Mouse (Mus musculus) G1E (cell line): ENCODE measurements around the gene Ankle2. TPM values are rescaled to one million over a fixed set of nuclear protein-coding genes. Genes with fewer than 3 reads are reported as not detected.

Experiments used
- ATAC-seq: 2 replicates; pipeline ENCODE4 v1.8.0; 2016; ENCODE audit warnings: mild to moderate bottlenecking; ENCODE audit not compliant: insufficient number of reproducible peaks, poor library complexity, low FRiP score, severe bottlenecking; ENCODE audit errors: extremely low read depth
- DNase-seq: peaks from one replicate; pipeline ENCODE4 v3.0.0; 2012; ENCODE audit warnings: low spot score
- H3K27me3 ChIP-seq: 2 replicates; pipeline ENCODE4 v1.6.1; 2012; ENCODE audit warnings: mild to moderate bottlenecking, low read length, inconsistent platforms; ENCODE audit not compliant: insufficient read depth
- H3K36me3 ChIP-seq: replicated peaks from 2 replicates; pipeline ENCODE3; 2012; ENCODE audit warnings: mild to moderate bottlenecking, inconsistent platforms
- H3K4me1 ChIP-seq: 2 replicates; pipeline ENCODE4 v1.6.1; 2012; ENCODE audit warnings: low read depth, low read length, inconsistent platforms, mixed read lengths; ENCODE audit not compliant: insufficient read depth
- H3K4me3 ChIP-seq: 2 replicates; pipeline ENCODE4 v1.5.1; 2012; ENCODE audit warnings: low read depth, mild to moderate bottlenecking, inconsistent platforms, low read length, moderate library complexity, mixed read lengths
- H3K9me3 ChIP-seq: replicated peaks from 2 replicates; pipeline ENCODE4 v1.6.1; 2012; ENCODE audit warnings: inconsistent platforms
- CTCF ChIP-seq: IDR thresholded peaks from 2 replicates; pipeline ENCODE4 v1.5.1; 2012; ENCODE audit warnings: low read depth, low read length, inconsistent platforms, mixed read lengths
- GATA1 ChIP-seq: IDR thresholded peaks from 2 replicates; pipeline ENCODE4 v1.6.1; 2012; ENCODE audit warnings: borderline replicate concordance, low read length, inconsistent platforms, mixed read lengths
- GATA2 ChIP-seq: IDR thresholded peaks from 2 replicates; pipeline ENCODE4 v1.6.1; 2012; ENCODE audit warnings: low read depth, low read length, inconsistent platforms, borderline replicate concordance
- POLR2AphosphoS5 ChIP-seq: IDR thresholded peaks from 2 replicates; pipeline ENCODE4 v1.6.1; 2012; ENCODE audit warnings: low read depth, low read length, inconsistent platforms; ENCODE audit not compliant: insufficient replicate concordance
- TAL1 ChIP-seq: conservative IDR thresholded peaks from 2 replicates; pipeline ENCODE4 v1.6.1; 2012; ENCODE audit warnings: low read depth, low read length, inconsistent platforms, mixed read lengths
- polyA plus RNA-seq: library from polyadenylated mRNA; stranded (reverse); fragments of >175 nt; gene quantifications from 2 replicates; pipeline ENCODE4 v1.2.3, GENCODE M21; 2012
- total RNA-seq, 2 experiments: library from RNA; stranded (forward) in 1 of 2; stranded (reverse) in 1 of 2; fragments of 200-1000 nt in 1 of 2; fragments of >200 nt in 1 of 2; fragmentation: Nextera tagmentation in 1 of 2; gene quantifications; 2 replicates each; pipeline ENCODE4 v1.2.3; 2014 to 2017

Ankle2 gene
- total and polyA plus RNA-seq, 3 experiments = 11.7 to 42.6 (median 40.7) TPM

DNA sequence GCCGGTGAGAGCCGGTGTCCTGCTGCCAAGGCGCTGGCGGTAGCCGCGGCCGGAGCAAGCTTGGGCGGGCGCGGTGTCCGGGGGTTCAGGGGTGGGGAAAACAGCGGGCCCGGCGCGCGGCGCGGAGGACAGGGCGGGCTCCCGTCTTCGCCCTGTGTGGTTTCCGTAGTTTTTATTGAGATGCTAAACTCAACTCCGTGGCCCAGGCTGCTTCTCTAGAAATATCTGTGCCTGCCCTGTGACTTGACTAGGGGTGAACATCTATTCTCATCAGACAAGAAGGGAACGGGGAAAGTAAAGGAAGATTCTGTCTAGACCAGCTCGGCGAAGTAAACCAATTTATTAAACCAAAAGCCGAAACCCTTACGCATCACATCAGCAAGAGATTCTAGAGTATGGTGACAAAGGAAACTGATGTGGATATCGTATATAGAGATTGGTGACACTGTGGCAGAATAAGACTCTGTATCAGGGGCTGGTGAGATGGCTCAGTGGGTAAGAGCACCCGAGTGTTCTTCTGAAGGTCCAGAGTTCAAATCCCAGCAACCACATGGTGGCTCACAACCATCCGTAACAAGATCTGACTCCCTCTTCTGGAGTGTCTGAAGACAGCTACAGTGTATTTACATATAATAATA is 55.8 kb downstream of the Ankle2 start:
- Histone ChIP-seq H3K9me3 (no peaks in the 10 kb centered on the region), H3K27me3 (no peaks in the 10 kb centered on the region), H3K4me1 (peaks cover 55% of the 10 kb centered on the region), H3K36me3 (peaks cover 51% of the 10 kb centered on the region), H3K4me3 (peak overlapping the region; percentile 86)
- no peak for DNase-seq
- ATAC-seq = 0 out of 2 replicates have a peak, but pooled peaks have one; percentile 5
- TF ChIP-seq POLR2AphosphoS5 (no peak), GATA1 (no peak), CTCF (no peak), TAL1 (no peak), GATA2 (no peak)

DNA sequence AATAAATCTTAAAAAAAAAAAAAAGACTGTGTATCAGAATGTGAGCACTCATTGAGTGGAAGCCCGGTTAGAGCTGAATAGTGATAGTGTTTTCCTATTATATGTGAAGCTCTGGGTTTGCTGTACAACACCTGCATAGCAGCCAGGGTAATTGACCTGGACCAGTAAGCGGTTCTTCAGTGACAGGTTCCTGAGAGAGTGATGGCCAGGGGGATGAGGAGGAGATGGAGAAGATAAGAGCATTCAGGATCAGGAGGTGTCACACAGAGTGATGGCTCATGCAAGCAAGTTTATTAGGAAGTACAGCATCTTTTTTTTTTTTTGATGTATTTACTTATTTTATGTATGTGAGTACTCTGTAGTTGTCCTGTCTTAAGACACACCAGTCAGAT is 56.3 kb downstream of the Ankle2 start:
- peak overlapping the region; percentile 63 for H3K4me3 ChIP-seq
- no peaks in the 10 kb centered on the region for H3K27me3 ChIP-seq
- H3K4me1 ChIP-seq = peaks cover 59% of the 10 kb centered on the region
- ATAC-seq (no peak), DNase-seq (no peak)
- no peaks in the 10 kb centered on the region for H3K9me3 ChIP-seq
- H3K36me3 ChIP-seq = peaks cover 55% of the 10 kb centered on the region
- peak; percentile 91; the same call in 1 of the 2 replicates for TF ChIP-seq GATA2
- TF ChIP-seq CTCF = no peak

DNA sequence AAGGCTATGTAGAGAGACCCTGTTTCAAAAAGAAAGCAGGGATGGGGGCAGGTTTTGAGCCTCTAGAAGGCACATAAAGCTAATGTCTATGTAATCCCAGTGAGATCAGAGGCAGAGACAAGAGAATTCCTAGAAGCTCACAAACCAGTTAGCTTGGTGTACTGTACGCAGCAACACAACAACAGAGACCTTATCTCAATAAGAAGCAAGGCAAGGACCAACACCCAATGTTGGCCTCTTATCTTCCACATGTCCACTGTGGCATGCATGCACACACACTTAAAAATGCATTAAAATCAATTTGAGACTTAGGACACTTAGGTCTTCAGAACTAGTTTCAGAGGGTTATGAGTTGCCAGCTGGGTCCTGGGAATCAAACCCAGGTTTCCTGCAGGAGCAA is 60.8 kb downstream of the Ankle2 start:
- Histone ChIP-seq H3K4me3 (no peak overlapping the region), H3K36me3 (peaks cover 84% of the 10 kb centered on the region), H3K9me3 (no peaks in the 10 kb centered on the region), H3K4me1 (peaks cover 41% of the 10 kb centered on the region), H3K27me3 (no peaks in the 10 kb centered on the region)
- no peak for TF ChIP-seq GATA1
- TF ChIP-seq CTCF = no peak
- TF ChIP-seq GATA2 = no peak
- no peak for TF ChIP-seq POLR2AphosphoS5
- TF ChIP-seq TAL1 = no peak
- ATAC-seq (peak; percentile 61), DNase-seq (no peak)

DNA sequence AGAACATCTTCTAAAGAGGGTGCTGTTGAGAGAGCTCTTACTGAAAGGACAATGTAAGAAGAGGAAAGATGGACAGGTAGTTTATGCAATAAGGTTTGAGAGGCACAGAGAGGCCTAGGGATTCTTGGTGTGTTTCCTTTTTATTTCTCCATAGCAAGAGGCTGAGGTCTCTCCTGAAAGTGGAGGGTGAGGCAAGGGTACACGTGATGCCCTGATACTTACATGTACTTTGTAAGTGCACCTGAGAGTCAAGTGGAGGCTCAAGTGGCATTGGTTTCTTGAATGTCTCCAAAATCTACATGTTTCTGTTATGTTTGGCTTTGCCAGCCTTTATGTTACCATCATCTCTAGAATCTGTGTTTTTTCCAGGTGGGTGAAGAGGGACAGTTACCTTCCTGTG is 65.8 kb downstream of the Ankle2 start:
- no peaks in the 10 kb centered on the region for H3K9me3 ChIP-seq
- H3K4me1 ChIP-seq = peaks cover 11% of the 10 kb centered on the region
- ATAC-seq = no peak
- no peak for DNase-seq
- H3K27me3 ChIP-seq = no peaks in the 10 kb centered on the region
- H3K4me3 ChIP-seq = no peak overlapping the region
- no peak for TF ChIP-seq CTCF
- TF ChIP-seq POLR2AphosphoS5 = no peak
- TF ChIP-seq GATA2 = no peak
- TF ChIP-seq GATA1 = no peak
- TF ChIP-seq TAL1 = no peak
- peaks cover 92% of the 10 kb centered on the region for H3K36me3 ChIP-seq

DNA sequence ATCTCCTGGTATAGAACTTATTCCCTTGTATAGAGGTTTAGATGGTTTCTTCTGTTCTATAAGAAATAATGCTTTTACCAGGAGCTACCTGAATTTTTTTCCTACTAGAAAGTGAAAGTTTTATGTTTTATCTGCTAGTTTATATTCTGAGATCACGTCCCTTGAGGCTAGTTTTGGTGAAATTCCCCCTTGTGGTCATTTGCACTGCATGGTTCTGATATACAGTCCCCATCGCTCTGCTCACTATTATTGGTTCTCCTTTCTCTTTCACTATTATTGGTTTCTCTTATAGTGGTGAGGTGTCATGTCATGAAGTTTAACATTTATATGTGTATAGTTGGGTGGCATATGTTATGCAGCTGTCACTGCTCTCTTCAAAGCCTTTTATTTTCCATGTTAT is 69.8 kb downstream of the Ankle2 start:
- ATAC-seq = no peak
- H3K4me3 ChIP-seq = no peak overlapping the region
- DNase-seq = no peak
- H3K36me3 ChIP-seq = peaks cover 96% of the 10 kb centered on the region
- TF ChIP-seq GATA2 (no peak), GATA1 (no peak), TAL1 (no peak), POLR2AphosphoS5 (no peak)
- H3K4me1 ChIP-seq = peaks cover 9% of the 10 kb centered on the region
- no peaks in the 10 kb centered on the region for H3K9me3 ChIP-seq
- no peaks in the 10 kb centered on the region for H3K27me3 ChIP-seq

Other genes with a start within 250 kb of the Ankle2 start
- gene Zfp932, start 234.5 kb upstream of the Ankle2 start, total RNA-seq (2014; fragmentation: Nextera tagmentation) = 46.6 and 51.3 TPM in 2 replicates
- 45.7 and 69.9 TPM in 2 replicates for gene Zfp932, start 234.5 kb upstream of the Ankle2 start, total RNA-seq (2017)
- 0.66 and 0.77 TPM in 2 replicates for gene Zfp932, start 234.5 kb upstream of the Ankle2 start, polyA plus RNA-seq
- 33.2 and 49.1 TPM in 2 replicates for gene Gm17655, start 158.5 kb upstream of the Ankle2 start, total RNA-seq (2014; fragmentation: Nextera tagmentation)
- 6.5 and 16.0 TPM in 2 replicates for gene Gm17655, start 158.5 kb upstream of the Ankle2 start, total RNA-seq (2017)
- 0.14 and 0.50 TPM in 2 replicates for gene Gm17655, start 158.5 kb upstream of the Ankle2 start, polyA plus RNA-seq
- 5.4 and 7.4 TPM in 2 replicates for gene Gm35315, start 136.6 kb upstream of the Ankle2 start, total RNA-seq (2014; fragmentation: Nextera tagmentation)
- 3.8 TPM in 2 replicates for gene Gm35315, start 136.6 kb upstream of the Ankle2 start, total RNA-seq (2017)
- 0.09 and 0.10 TPM in 2 replicates for gene Gm35315, start 136.6 kb upstream of the Ankle2 start, polyA plus RNA-seq
- gene Plcxd1, start 131.0 kb upstream of the Ankle2 start, total RNA-seq (2014; fragmentation: Nextera tagmentation) = not detected in 2 replicates
- 0.06 and 0.11 TPM in 2 replicates for gene Plcxd1, start 131.0 kb upstream of the Ankle2 start, total RNA-seq (2017)
- gene Plcxd1, start 131.0 kb upstream of the Ankle2 start, polyA plus RNA-seq = not detected in 2 replicates
- gene Gtpbp6, start 122.8 kb upstream of the Ankle2 start, total RNA-seq (2014; fragmentation: Nextera tagmentation) = 16.6 and 17.0 TPM in 2 replicates
- gene Gtpbp6, start 122.8 kb upstream of the Ankle2 start, total RNA-seq (2017) = 17.5 and 17.8 TPM in 2 replicates
- gene Gtpbp6, start 122.8 kb upstream of the Ankle2 start, polyA plus RNA-seq = 35.6 and 40.9 TPM in 2 replicates
- gene Zfp605, start 120.9 kb upstream of the Ankle2 start, total RNA-seq (2014; fragmentation: Nextera tagmentation) = 10.4 and 12.1 TPM in 2 replicates
- 7.3 and 8.2 TPM in 2 replicates for gene Zfp605, start 120.9 kb upstream of the Ankle2 start, total RNA-seq (2017)
- gene Zfp605, start 120.9 kb upstream of the Ankle2 start, polyA plus RNA-seq = 0.24 and 0.40 TPM in 2 replicates
- 82.8 and 93.5 TPM in 2 replicates for gene Chfr, start 95.2 kb upstream of the Ankle2 start, total RNA-seq (2014; fragmentation: Nextera tagmentation)
- 65.3 and 79.8 TPM in 2 replicates for gene Chfr, start 95.2 kb upstream of the Ankle2 start, total RNA-seq (2017)
- gene Chfr, start 95.2 kb upstream of the Ankle2 start, polyA plus RNA-seq = 37.1 and 49.0 TPM in 2 replicates
- 21.3 and 25.1 TPM in 2 replicates for gene Golga3, start 54.3 kb upstream of the Ankle2 start, total RNA-seq (2014; fragmentation: Nextera tagmentation)
- gene Golga3, start 54.3 kb upstream of the Ankle2 start, total RNA-seq (2017) = 20.7 and 27.3 TPM in 2 replicates
- gene Golga3, start 54.3 kb upstream of the Ankle2 start, polyA plus RNA-seq = 2.8 and 4.2 TPM in 2 replicates
- 52.8 and 69.2 TPM in 2 replicates for gene Pgam5, start 38.9 kb downstream of the Ankle2 start, total RNA-seq (2014; fragmentation: Nextera tagmentation)
- 67.0 and 76.5 TPM in 2 replicates for gene Pgam5, start 38.9 kb downstream of the Ankle2 start, total RNA-seq (2017)
- 20.9 and 23.8 TPM in 2 replicates for gene Pgam5, start 38.9 kb downstream of the Ankle2 start, polyA plus RNA-seq
- 13.0 and 17.5 TPM in 2 replicates for gene Pxmp2, start 55.2 kb downstream of the Ankle2 start, total RNA-seq (2014; fragmentation: Nextera tagmentation)
- gene Pxmp2, start 55.2 kb downstream of the Ankle2 start, total RNA-seq (2017) = 12.9 and 15.6 TPM in 2 replicates
- gene Pxmp2, start 55.2 kb downstream of the Ankle2 start, polyA plus RNA-seq = 41.4 and 52.9 TPM in 2 replicates
- 139 and 144 TPM in 2 replicates for gene Pole, start 55.3 kb downstream of the Ankle2 start, total RNA-seq (2014; fragmentation: Nextera tagmentation)
- 64.6 and 67.2 TPM in 2 replicates for gene Pole, start 55.3 kb downstream of the Ankle2 start, total RNA-seq (2017)
- 30.0 and 30.9 TPM in 2 replicates for gene Pole, start 55.3 kb downstream of the Ankle2 start, polyA plus RNA-seq
- not detected in 2 replicates for gene P2rx2, start 112.2 kb downstream of the Ankle2 start, total RNA-seq (2014; fragmentation: Nextera tagmentation)
- gene P2rx2, start 112.2 kb downstream of the Ankle2 start, total RNA-seq (2017) = not detected in 2 replicates
- not detected in 2 replicates for gene P2rx2, start 112.2 kb downstream of the Ankle2 start, polyA plus RNA-seq
- not detected in 2 replicates for gene Lrcol1, start 113.7 kb downstream of the Ankle2 start, total RNA-seq (2014; fragmentation: Nextera tagmentation)
- gene Lrcol1, start 113.7 kb downstream of the Ankle2 start, total RNA-seq (2017) = not detected in 2 replicates
- gene Lrcol1, start 113.7 kb downstream of the Ankle2 start, polyA plus RNA-seq = not detected in 2 replicates
- 47.8 and 57.3 TPM in 2 replicates for gene Fbrsl1, start 217.5 kb downstream of the Ankle2 start, total RNA-seq (2014; fragmentation: Nextera tagmentation)
- gene Fbrsl1, start 217.5 kb downstream of the Ankle2 start, total RNA-seq (2017) = 8.1 and 8.3 TPM in 2 replicates
- 102 and 117 TPM in 2 replicates for gene Fbrsl1, start 217.5 kb downstream of the Ankle2 start, polyA plus RNA-seq